Mouse (Mus musculus) adrenal gland, postnatal 14 days (tissue): ENCODE data around the gene Scaper. TPM values are rescaled to one million over a fixed set of nuclear protein-coding genes. Genes with fewer than 3 reads are reported as not detected.

Experiments
- DNase-seq: peaks from one replicate; pipeline ENCODE4 v3.0.0; 2021; ENCODE audit warnings: mixed read lengths
- total RNA-seq: library from RNA; stranded (reverse); gene quantifications from 2 replicates; pipeline ENCODE4 v1.2.3, GENCODE M21; 2021

The Scaper gene
- total RNA-seq, 1 experiment from 2014 or later = 11.2 TPM

GRCm38 (mm10) chr9:55540391-55540770 is 397.5 kb downstream of the Scaper start:
- no peak for DNase-seq

GRCm38 (mm10) chr9:55539661-55540390 is 398.1 kb downstream of the Scaper start:
- peak; percentile 10 for DNase-seq

- DNase-seq = no peak
These were observed 398.9 kb downstream of the Scaper start for GRCm38 (mm10) chr9:55539006-55539405.

GRCm38 (mm10) chr9:55538377-55538776 is 399.5 kb downstream of the Scaper start, which contains the start of gene Isl2:
Isl2 (plus strand) TSS chr9:55538672.
- DNase-seq = peak; percentile 18

GRCm38 (mm10) chr9:55535907-55536306 is 402.0 kb downstream of the Scaper start:
- peak; percentile 76 for DNase-seq

- no peak for DNase-seq
These were observed 412.2 kb downstream of the Scaper start for GRCm38 (mm10) chr9:55525716-55526115.

- DNase-seq = peak; percentile 98
These were observed 425.8 kb downstream of the Scaper start, which contains the start of gene Etfa for GRCm38 (mm10) chr9:55512027-55512543. Etfa (minus strand) TSS chr9:55512243.

- DNase-seq = peak; percentile 83
These were observed 426.4 kb downstream of the Scaper start for GRCm38 (mm10) chr9:55511521-55511993.

- peak; percentile 40 for DNase-seq
These were observed 427.2 kb downstream of the Scaper start for GRCm38 (mm10) chr9:55510651-55511235.

- DNase-seq = no peak
These were observed 428.2 kb downstream of the Scaper start for GRCm38 (mm10) chr9:55509731-55510130.

- DNase-seq = no peak
These were observed 429.2 kb downstream of the Scaper start for GRCm38 (mm10) chr9:55508701-55509100.

- DNase-seq = no peak
These were observed 430.0 kb downstream of the Scaper start for GRCm38 (mm10) chr9:55507922-55508321.

Other genes with a start within 250 kb of the Scaper start
- gene 4930563M21Rik, start 72.4 kb upstream of the Scaper start, total RNA-seq = not detected in 2 replicates
- 37.2 and 37.7 TPM in 2 replicates for gene Rcn2, start 103.7 kb upstream of the Scaper start, total RNA-seq
- gene Pstpip1, start 151.8 kb upstream of the Scaper start, total RNA-seq = 1.3 and 8.9 TPM in 2 replicates
- gene Tspan3, start 227.4 kb upstream of the Scaper start, total RNA-seq = 121 and 122 TPM in 2 replicates